Mouse (Mus musculus): ENCODE measurements around the gene Zfp27.

DNA sequence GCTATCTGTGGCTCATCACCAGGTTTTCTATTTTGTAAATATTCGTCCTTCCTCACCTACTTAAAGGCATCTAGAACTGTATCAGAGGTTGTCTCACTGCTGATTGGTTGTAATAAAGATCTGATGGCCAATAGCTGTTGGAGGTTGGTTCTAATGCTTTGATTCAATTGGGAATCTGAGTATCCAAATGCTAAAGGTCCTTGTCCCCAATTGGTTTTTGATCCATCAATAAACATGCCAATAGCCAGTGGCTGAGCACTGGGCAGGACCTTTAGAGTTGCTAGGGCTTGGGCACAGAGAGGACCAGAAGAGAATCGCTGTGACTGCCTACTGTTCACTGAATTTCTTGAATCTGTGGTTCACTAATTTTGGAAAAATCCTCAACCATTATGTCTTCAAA, 37.3 kb upstream of the Zfp27 start:
- no peak for TF ChIP-seq GATA1 (IDR thresholded peaks at IDR 0.05; ENCODE audit: borderline replicate concordance, low read length)
- TF ChIP-seq FLI1 (IDR thresholded peaks at IDR 0.05; ENCODE audit: low read length): no peak

Data from megakaryocyte, embryonic 14.5 days (primary cell).